Mouse (Mus musculus) lung, adult 2 months (tissue): Measurements from ENCODE around the gene Exoc5.

Experiments
- CTCF ChIP-seq: fragments of 200-500 bp; IDR thresholded peaks from 2 replicates; pipeline ENCODE4 v1.5.1; 2011; ENCODE audit warnings: mild to moderate bottlenecking, low read length, control low read depth; ENCODE audit not compliant: insufficient read depth
- POLR2A ChIP-seq: fragments of 200-500 bp; IDR thresholded peaks from 2 replicates; pipeline ENCODE4 v1.6.1; 2011; ENCODE audit warnings: low read depth, mild to moderate bottlenecking, control low read depth, low read length, borderline replicate concordance; ENCODE audit errors: extremely low read depth

DNA sequence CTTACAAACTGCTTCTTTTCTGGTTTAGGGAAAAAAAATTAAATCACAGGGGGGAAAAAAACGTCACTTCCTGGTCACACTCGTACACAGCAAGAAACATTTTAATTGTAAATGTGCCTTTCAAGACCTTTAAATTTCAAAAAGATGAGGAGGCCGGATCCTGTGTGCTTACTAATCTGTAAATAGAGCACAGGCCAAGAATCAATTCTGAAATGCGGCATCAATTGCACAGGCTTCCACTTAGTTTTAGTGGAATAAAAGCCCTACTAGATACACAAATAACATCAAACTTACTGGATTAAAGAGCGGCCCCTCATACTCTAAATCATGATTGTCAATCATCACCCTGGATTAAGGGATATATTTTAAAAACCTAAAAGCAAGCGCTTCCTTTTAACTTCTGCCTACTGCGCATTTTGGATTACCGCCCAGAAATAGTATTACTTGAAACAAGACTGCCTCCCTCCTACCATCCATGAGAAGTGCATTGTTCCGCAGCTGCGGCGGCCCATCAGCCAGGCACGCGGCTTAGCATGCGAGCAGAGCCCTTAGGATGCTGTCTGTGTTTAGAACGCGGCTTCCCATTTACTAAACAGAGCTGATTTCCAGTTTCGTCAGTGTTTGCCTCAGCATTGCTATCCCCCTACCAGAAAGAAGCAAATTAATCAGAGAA is 75.8 kb downstream of the Exoc5 start:
- TF ChIP-seq CTCF (peak; percentile 29; the same call in 1 of the 2 replicates), POLR2A (no peak)
